Mouse (Mus musculus) liver, postnatal 0 days (tissue): ENCODE data around the gene Plxdc2.

Experiments used
- CTCF ChIP-seq: sonication (generic); IDR thresholded peaks from 2 replicates; pipeline ENCODE4 v1.5.1; 2016; ENCODE audit warnings: antibody characterized with exemption, low read depth
- EP300 ChIP-seq: IDR thresholded peaks from 2 replicates; pipeline ENCODE4 v1.6.1; 2016; ENCODE audit warnings: antibody characterized with exemption, low read depth, mild to moderate bottlenecking

DNA sequence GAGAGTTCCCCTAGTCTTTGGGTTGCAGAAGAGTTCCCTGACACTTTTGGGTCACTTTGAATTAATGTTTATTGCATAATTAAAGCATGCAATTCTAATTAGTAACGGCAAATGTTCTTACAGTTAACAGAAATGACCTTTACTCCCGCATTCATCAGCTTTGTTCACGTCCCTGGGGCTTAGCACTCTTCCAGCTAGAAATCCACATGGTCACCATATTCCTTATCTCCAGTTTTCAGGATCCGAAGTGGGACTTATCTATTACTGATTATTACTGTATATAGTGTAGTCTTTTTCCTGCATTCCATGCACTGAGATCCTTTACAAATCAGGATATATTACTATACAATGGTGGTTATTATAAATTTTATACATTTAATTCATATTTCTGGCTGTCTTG, 203.2 kb downstream of the Plxdc2 start:
- no peak for TF ChIP-seq CTCF
- no peak for TF ChIP-seq EP300
